Mouse (Mus musculus): ENCODE data around the gene Cuta. TPM values are rescaled to one million over a fixed set of nuclear protein-coding genes. Genes with fewer than 3 reads are reported as not detected.
"Not testable (repeated sequence)": the region's sequence is repeated elsewhere in the genome, so short reads cannot be mapped to it uniquely, and the experiment has no call there.

Cuta gene
- polyA plus RNA-seq, 1 experiment from 2014 or later: 138 TPM

DNA sequence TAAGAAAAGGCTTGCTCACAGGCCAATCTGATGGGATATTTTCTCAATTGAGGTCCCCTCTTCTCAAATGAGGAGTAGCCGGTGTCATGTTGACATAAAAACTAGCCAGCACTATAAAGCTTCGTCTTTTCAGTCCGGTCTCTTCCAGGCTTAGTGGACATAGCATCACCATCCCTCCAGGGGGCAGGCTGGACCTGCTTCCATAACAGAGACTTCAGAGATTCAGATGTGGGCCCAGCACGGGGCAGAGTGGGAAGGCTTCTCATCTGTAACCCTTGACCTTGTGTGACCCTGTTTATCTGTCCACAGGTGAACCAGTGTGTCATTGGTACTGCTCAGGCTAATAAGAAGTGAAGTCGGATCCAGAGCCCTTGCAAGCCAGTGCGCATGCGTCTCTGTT, 7.6 kb downstream of the Cuta start:
- not testable (repeated sequence) for ATAC-seq (ENCODE audit: low FRiP score, low read depth); H3K9ac ChIP-seq; H3K27me3 ChIP-seq; H3K4me2 ChIP-seq; H3K9me3 ChIP-seq; H3K4me3 ChIP-seq; H3K27ac ChIP-seq (replicated peaks)
- WGBS: 66% methylated on average over 7 of the region's 7 CpGs
- peaks cover 22% of the 10 kb centered on the region for H3K4me1 ChIP-seq (replicated peaks)
- peaks cover 15% of the 10 kb centered on the region for H3K36me3 ChIP-seq

DNA sequence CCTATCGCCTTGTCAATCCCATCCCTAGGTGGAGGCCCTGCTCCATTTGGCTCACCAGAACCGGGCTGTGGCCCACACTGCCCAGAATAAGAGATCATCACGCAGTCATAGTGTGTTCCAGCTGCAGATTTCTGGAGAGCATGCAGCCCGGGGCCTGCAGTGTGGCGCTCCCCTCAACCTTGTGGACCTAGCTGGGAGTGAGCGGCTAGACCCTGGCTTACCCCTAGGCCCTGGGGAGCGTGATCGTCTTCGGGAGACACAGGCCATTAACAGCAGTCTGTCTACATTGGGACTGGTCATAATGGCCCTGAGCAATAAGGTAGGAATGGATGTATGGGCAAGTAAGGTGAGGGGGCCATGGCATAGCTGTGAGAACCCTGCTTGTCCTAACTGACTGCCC, 14.0 kb downstream of the Cuta start:
- 95% methylated on average over 9 of the region's 9 CpGs for WGBS
- not testable (repeated sequence) for ATAC-seq (ENCODE audit: low FRiP score, low read depth); H3K36me3 ChIP-seq

DNA sequence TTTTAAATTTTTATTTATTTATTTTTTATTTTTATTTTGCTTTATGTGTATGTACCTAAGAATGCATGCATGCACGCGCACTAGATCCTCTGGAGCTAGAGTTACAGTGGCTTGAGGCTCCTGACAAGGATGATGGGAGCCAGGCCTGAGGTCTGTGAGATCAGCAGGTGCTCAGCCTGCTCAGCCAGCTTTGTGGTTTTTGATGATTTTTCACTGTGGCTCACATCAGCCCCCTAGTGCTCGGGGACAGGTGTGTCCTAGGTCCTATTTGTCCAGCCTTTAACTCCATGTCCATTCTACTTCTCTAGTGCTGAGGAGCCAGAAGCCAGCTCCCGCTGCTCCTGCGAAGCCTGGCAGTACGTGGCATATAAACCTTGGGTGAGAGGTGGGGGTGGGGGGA, 17.0 kb downstream of the Cuta start:
- H3K9me3 ChIP-seq; H3K36me3 ChIP-seq; H3K4me3 ChIP-seq; H3K27ac ChIP-seq (replicated peaks); H3K9ac ChIP-seq; H3K4me1 ChIP-seq (replicated peaks); H3K27me3 ChIP-seq; ATAC-seq (ENCODE audit: low FRiP score, low read depth); H3K4me2 ChIP-seq: not testable (repeated sequence)
- 96% methylated on average over 6 of the region's 6 CpGs for WGBS

More for the DNA sequence above, 14.0 kb downstream of the Cuta start:
- H3K4me1 ChIP-seq (replicated peaks); H3K4me2 ChIP-seq; H3K27ac ChIP-seq (replicated peaks); H3K4me3 ChIP-seq; H3K9ac ChIP-seq; H3K27me3 ChIP-seq; H3K9me3 ChIP-seq: not testable (repeated sequence)

DNA sequence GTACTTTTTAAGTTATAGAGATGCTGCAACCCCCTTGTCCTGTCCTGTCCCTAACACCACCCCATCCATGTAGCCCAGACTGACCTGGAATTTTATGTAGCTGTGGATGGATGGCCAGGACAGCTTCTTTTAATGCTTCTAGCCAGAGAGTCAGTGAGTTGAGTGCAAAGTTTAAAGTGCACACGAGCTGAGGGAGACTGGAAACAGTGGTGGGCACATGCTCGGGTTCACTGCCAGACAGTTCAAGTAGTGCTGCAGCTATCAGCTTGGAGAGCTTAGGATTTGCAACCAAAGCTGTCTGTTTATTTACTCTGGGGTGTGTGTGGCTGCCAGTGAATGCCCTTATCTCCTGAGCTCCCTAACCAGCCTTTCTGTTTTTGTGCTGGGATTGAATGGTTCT, 19.9 kb downstream of the Cuta start:
- H3K4me2 ChIP-seq; ATAC-seq (ENCODE audit: low FRiP score, low read depth); H3K9ac ChIP-seq; H3K27ac ChIP-seq (replicated peaks); H3K9me3 ChIP-seq; H3K27me3 ChIP-seq; H3K4me3 ChIP-seq; H3K36me3 ChIP-seq; H3K4me1 ChIP-seq (replicated peaks): not testable (repeated sequence)
- 91% methylated on average over 2 of the region's 2 CpGs for WGBS

DNA sequence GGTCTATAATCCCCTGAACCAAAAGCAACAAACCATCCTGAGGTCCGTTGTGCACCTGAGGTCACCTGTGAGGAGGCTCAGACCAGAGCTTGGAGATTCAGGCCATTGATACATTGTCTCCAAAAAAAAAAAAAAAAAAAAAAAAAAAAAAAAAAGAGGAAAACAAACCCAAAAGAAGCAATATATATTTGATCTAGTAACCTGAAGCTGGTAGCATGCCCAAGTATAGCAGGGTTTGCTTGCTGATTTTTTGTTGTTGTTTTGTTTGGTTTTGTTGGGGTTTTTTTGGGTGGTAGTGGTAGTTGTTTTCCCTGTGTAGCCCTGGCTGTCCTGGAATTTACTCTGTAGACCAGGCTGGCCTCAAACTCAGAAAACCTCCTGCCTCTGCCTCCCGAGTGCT, 21.0 kb downstream of the Cuta start:
- Histone ChIP-seq H3K36me3 (no peaks in the 10 kb centered on the region), H3K4me1 (replicated peaks) (peaks cover 5% of the 10 kb centered on the region), H3K27me3 (no peaks in the 10 kb centered on the region), H3K27ac (replicated peaks) (no peak overlapping the region), H3K4me2 (peak overlapping the region; percentile 28; the same call in 1 of the 2 replicates), H3K4me3 (0 out of 2 replicates have a peak overlapping the region, but pooled peaks have one; percentile 5), H3K9me3 (no peaks in the 10 kb centered on the region), H3K9ac (no peak overlapping the region)
- no peak for ATAC-seq (ENCODE audit: low FRiP score, low read depth)
- 76% methylated on average over 2 of the region's 2 CpGs for WGBS

DNA sequence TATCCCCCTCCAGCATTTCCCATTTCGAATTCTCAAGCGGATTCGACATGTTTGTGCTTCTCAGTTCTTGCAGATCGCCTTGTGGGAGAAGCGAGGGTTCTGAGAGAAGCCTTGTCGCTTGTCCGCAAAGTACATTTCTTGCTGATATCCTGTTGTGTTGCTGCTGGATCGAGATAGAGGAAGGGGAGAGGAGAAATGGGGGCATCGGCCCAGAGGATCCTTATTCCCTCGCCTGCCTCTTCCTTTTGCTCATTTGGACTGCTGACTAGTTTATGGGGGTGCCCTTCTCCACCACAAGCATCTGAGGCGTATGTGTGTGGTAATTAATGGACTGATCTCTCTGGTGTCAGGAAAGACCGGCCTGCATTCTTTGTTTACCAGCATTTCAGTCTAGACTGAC, 21.8 kb downstream of the Cuta start:
- under 1% methylated on average over 12 of the region's 12 CpGs for WGBS
- H3K4me1 ChIP-seq (replicated peaks); ATAC-seq (ENCODE audit: low FRiP score, low read depth); H3K27me3 ChIP-seq; H3K27ac ChIP-seq (replicated peaks); H3K36me3 ChIP-seq; H3K9me3 ChIP-seq: not testable (repeated sequence)
- peak overlapping the region; percentile 70 for H3K4me3 ChIP-seq
- H3K4me2 ChIP-seq: peak overlapping the region; percentile 87
- peak overlapping the region; percentile 59; the same call in 1 of the 2 replicates for H3K9ac ChIP-seq

DNA sequence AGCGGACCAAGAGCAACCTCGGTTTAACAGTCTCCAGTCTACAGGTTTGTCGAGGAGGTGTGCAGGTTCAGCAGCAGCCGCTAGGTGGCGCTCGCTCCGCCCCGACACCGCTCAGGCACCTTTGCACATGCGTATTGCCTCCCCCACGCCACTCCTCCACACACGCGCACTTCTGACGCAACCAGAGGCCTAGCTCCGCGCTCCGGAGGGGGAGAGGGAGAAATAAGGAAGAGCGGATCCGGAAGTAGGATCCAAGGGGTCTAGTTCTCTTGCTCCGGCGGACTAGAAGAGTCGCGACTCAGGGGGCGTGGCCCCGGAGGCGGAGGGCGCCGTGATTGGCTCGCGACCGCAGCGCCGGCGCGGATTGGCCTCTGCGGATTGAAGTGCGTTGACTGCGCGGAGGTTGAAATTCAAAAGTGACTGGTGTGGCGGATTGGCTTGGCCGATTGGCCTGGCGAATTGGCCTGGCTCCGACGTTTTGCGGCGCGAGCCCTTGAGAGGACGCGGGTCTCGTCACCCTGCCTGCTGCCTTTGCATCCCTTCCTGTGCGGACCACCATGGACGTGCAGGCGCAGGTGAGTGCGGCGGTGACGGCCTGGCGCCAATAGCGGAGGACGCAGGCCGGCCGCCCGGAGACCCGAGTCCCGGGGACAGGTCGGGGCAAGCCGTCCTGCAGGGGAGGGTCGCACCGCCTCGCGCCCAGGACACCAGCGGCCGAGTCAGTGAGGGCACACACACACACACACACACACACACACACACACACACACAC, 22.5 kb downstream of the Cuta start, which contains the start of gene Kifc5b:
Gene Kifc5b (plus strand): TSS at position 381 of the 772 bp plus-strand sequence.
- WGBS: under 1% methylated on average over 68 of the region's 72 CpGs
- Histone ChIP-seq H3K27ac (replicated peaks) (peak within 1 kb of the TSS; percentile 45; the same call in 1 of the 2 replicates), H3K4me3 (peak within 1 kb of the TSS; percentile 70)

DNA sequence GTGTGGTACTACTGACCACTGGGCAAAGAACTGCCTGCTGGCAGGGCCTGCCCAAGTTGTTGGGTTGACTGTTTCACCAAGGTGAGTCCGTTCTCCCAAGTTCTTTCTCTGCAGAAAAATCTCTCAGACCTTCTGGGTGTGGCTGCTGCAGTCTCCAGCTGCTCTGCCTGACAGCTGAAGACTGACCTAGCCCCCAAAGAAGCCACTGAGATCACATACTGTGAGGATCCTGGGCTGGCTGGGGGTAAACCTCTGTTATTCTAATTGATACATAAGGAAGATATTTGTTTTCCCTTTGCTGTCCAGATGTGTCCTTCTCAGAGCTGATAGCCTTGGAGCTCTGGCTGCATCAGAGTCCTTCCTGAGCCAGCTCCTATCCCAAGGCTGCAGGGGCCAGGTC, 24.1 kb downstream of the Cuta start:
- Histone ChIP-seq H3K4me3 (no peak overlapping the region), H3K4me2 (no peak overlapping the region), H3K27me3 (no peaks in the 10 kb centered on the region), H3K9me3 (no peaks in the 10 kb centered on the region), H3K4me1 (replicated peaks) (peaks cover 5% of the 10 kb centered on the region), H3K36me3 (no peaks in the 10 kb centered on the region), H3K9ac (no peak overlapping the region), H3K27ac (replicated peaks) (no peak overlapping the region)
- 44% methylated on average over 1 of the region's 1 CpGs for WGBS
- ATAC-seq (ENCODE audit: low FRiP score, low read depth): no peak

More for the DNA sequence above, 22.5 kb downstream of the Cuta start, which contains the start of gene Kifc5b:
- ATAC-seq (ENCODE audit: low FRiP score, low read depth): peak; percentile 99
- peaks cover 5% of the 10 kb centered on the region for H3K4me1 ChIP-seq (replicated peaks)
- peak within 1 kb of the TSS; percentile 59 for H3K9ac ChIP-seq
- no peaks in the 10 kb centered on the region for H3K36me3 ChIP-seq
- no peaks in the 10 kb centered on the region for H3K9me3 ChIP-seq
- peak within 1 kb of the TSS; percentile 87 for H3K4me2 ChIP-seq
- H3K27me3 ChIP-seq: no peaks in the 10 kb centered on the region

DNA sequence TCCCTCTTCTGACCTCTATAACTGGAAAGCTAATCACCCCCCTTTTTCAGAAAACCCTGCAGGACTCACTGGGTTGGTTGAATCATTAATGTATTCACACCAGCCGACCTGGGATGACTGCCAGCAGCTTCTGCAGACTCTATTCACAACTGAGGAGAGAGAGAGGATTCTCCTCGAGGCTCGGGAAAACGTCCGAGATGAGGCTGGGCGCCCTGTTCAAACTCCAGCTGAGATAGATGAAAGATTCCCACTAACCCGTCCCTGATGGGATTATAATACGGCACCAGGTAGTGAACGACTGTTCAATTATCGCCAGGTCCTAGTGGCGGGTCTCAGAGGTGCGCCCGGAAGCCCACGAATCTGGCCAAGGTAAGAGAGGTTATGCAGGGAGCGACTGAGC, 31.9 kb downstream of the Cuta start:
- ATAC-seq (ENCODE audit: low FRiP score, low read depth); H3K9me3 ChIP-seq; H3K27me3 ChIP-seq; H3K4me1 ChIP-seq (replicated peaks); H3K9ac ChIP-seq; H3K27ac ChIP-seq (replicated peaks); H3K36me3 ChIP-seq; H3K4me3 ChIP-seq; H3K4me2 ChIP-seq: not testable (repeated sequence)
- 67% methylated on average over 14 of the region's 15 CpGs for WGBS

DNA sequence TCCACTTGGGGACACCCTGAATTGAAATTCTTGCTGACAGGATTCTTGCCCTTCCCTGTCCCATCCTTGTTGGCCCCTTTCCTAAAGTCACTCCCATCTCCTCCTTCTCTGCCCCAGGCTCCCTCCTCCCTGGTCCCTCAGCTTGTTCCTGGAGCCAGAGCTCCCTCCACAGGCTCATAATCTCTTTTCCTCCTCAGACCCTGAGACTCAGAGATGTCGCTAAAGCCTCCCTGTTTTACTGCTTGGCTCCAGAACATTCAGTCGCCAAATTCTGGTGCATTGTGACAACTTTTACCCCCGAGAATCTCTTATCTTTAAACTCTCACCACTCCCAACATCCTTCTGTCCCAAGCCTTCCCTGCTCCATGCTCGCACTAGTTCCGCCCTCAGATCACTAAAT, 35.0 kb downstream of the Cuta start:
- Histone ChIP-seq H3K4me3 (no peak overlapping the region), H3K27me3 (no peaks in the 10 kb centered on the region), H3K9ac (no peak overlapping the region), H3K36me3 (no peaks in the 10 kb centered on the region), H3K4me1 (replicated peaks) (no peaks in the 10 kb centered on the region), H3K9me3 (no peaks in the 10 kb centered on the region), H3K27ac (replicated peaks) (no peak overlapping the region), H3K4me2 (no peak overlapping the region)
- 59% methylated on average over 5 of the region's 5 CpGs for WGBS
- no peak for ATAC-seq (ENCODE audit: low FRiP score, low read depth)

DNA sequence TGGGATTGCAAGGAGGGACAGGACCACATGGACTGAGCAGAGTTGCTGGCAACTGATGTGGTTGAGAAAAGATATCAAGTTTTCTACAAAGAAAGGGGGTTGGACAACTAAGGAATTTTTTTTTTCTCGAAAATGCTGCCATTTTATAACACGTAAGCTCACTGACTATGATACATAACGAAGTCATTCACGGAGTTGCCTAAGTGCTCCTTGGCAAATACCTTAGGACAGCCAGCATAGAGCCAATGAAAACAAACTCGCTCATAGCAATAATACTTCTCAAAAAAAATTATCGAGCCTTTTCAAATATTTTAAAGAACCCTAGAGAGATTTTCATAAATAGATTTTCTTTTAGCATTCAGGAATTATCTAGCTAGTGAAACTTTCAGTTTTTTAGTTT, 38.5 kb downstream of the Cuta start:
- Histone ChIP-seq H3K4me3 (no peak overlapping the region), H3K4me2 (no peak overlapping the region), H3K9me3 (no peaks in the 10 kb centered on the region), H3K27me3 (0 out of 2 replicates have a peak, but pooled peaks cover 7% of the 10 kb centered on the region), H3K4me1 (replicated peaks) (no peaks in the 10 kb centered on the region), H3K36me3 (no peaks in the 10 kb centered on the region), H3K27ac (replicated peaks) (no peak overlapping the region), H3K9ac (no peak overlapping the region)
- WGBS: 84% methylated on average over 6 of the region's 6 CpGs
- no peak for ATAC-seq (ENCODE audit: low FRiP score, low read depth)

DNA sequence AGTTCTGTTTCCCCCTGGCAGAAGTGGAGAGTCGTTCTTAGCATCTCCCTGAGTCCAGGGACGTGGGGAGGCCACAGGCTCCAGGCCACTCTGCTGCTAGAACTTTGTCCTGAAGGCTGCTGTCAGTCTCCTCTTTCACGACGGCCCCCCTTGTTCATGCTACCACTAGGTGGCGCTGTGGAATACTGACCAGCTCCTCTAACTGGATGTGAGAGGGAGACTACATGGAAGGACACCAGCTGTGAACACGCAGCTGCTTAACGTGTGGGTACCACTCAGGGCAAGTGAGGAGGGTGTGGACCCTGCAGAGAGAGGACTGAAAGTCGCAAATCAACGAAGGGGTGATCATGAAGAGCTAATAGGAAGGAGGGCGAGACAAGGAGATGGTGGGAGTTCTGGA, 43.8 kb downstream of the Cuta start:
- Histone ChIP-seq H3K27ac (replicated peaks) (no peak overlapping the region), H3K36me3 (no peaks in the 10 kb centered on the region), H3K4me2 (no peak overlapping the region), H3K27me3 (peaks cover 7% of the 10 kb centered on the region; the same call in 1 of the 2 replicates), H3K9ac (no peak overlapping the region), H3K9me3 (no peaks in the 10 kb centered on the region), H3K4me3 (no peak overlapping the region), H3K4me1 (replicated peaks) (peaks cover 23% of the 10 kb centered on the region; the same call in 1 of the 2 replicates)
- 12% methylated on average over 10 of the region's 10 CpGs for WGBS
- ATAC-seq (ENCODE audit: low FRiP score, low read depth): no peak

All from hindbrain, embryonic 15.5 days (tissue).